Mouse (Mus musculus) heart, adult 9 months (tissue): Measurements from ENCODE around the gene Klhl23.

Experiments used
- DNase-seq, 2 experiments: peaks; one replicate each; pipeline ENCODE4 v3.0.0; 2022; ENCODE audit warnings: low spot score in 2 of 2

Gene Klhl23

DNA sequence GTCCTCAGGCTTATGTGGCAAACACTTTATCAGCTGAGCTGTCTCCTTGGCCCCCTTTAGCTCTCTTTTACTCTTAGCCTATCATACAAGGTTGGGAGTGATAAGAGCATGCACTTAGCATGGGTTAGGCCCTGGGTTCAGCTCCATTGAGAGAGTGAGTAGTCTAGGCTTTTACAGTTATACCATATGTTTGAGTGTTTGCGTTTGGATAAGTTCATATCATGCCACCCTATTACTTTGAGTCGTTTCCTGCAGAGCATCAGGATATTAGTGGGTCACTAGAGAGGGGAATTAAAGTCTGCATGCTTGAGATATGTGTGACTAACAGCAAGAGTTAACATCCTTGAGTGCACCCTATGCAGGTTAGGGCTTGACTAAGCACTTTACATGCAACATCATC is 7.9 kb downstream of the Klhl23 start:
- no peak for DNase-seq

DNA sequence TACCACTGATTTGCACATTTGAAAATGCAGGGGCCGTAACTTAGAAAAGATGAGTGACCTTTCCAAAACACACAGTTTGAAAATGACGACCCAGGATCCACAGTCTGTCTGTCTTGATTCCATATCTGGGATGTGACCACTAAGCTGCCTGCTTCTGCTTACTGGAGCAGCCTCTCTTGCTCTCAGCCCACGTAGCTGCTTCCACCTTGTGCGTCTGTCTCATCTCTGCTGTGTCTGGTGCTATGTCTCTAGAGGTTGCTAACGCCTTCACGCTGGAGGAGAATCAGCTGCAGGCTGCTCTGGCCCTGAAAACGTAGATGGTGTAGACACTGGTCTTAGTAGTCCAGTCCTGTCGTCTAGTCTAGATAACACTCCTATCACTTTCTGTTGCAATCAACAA is 8.4 kb downstream of the Klhl23 start:
- DNase-seq, result no peak

DNA sequence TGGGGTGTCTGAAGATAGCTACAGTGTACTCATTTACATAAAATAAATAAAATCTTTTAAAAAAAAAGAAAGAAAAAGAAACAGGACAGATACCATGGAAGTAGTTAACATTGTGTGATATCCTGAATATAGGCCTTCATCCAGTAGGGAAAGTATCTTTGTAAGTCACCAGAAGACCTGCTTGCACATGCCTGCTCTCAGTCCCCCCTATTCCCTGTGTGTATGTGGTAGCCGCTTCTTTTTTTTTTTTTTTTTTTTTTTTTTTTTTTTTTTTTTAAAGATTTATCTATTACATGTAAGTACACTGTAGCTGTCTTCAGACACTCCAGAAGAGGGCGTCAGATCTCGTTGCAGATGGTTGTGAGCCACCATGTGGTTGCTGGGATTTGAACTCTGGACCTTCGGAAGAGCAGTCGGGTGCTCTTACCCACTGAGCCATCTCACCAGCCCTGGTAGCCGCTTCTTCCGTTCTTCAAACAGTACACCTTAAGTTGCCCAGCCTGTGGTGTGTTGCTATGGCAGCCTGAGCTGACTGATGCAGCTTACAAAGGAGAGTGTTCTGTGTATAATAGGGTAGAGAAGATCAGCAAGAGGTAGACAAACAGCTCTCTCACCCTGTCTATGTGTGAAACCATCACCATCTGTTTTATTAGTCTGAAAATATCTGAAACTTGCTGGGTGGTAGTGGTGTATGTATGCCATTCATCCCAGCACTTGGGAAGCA is 15.7 kb downstream of the Klhl23 start:
- DNase-seq, result no peak

DNA sequence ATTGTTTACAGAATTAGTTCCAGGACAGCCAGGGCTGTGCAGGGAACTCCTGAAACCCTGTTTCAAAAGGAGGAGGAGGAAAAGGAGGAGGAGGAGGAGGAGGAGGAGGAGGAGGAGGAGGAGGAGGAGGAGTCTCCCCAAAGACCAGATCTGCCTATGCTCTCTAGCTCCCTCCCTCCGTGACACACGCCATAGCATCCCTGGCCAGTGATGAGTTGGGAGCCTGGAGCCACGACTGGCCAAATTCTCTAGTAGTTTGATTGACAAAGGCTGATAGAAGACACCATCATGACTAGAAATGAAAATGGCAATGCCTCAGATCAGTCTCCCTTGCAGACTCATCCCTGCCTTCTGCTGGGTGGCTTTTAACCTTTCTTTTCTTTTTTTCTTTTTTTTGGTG is 16.3 kb downstream of the Klhl23 start:
- no peak for DNase-seq

DNA sequence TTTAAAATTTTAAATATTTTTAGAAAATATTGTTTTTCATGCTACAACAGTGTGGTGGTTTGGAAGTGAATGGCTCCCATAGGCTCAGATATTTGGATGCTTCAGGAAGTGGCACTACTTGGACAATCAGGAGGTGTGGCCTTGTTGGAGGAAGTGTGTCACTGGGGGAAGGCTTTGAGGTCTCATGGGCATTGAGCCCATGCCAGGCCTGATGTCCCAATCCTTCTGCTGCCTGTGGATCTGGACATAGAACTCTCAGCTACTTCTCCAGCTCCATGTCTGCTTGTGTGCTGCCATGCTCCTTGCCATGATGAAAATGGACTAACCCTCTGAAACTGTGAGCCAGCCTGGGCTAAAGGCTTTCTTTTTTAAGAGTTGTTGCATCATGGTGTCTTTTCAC is 17.0 kb downstream of the Klhl23 start:
- DNase-seq, result no peak

DNA sequence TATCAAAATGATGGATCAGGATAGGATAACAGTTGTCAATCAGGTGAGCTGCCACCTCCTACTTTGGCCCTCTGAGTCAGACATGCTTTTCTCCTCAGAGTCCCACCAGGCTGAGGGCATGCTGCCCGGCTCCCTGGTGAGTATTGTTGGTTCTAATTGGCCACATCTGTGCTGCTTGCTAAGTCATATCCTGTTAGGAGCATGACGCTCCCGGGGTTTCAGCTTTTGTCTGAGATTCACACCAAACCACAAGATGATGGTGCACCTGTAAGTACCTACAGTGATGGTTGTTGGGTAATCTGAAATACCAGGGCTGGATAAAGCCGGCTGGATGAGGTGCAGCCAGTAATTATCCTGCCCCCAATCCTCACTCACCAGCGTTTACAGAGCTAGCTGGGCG is 18.5 kb downstream of the Klhl23 start:
- no peak for DNase-seq

GRCm38 (mm10) chr2:69849215-69849614 is 27.5 kb downstream of the Klhl23 start:
- peak in 1 of 2 experiments; percentile 8 for DNase-seq

GRCm38 (mm10) chr2:69851427-69852058 is 29.8 kb downstream of the Klhl23 start:
- DNase-seq, result no peak

- no peak for DNase-seq
These were observed 34.6 kb downstream of the Klhl23 start for GRCm38 (mm10) chr2:69856392-69856791.

DNA sequence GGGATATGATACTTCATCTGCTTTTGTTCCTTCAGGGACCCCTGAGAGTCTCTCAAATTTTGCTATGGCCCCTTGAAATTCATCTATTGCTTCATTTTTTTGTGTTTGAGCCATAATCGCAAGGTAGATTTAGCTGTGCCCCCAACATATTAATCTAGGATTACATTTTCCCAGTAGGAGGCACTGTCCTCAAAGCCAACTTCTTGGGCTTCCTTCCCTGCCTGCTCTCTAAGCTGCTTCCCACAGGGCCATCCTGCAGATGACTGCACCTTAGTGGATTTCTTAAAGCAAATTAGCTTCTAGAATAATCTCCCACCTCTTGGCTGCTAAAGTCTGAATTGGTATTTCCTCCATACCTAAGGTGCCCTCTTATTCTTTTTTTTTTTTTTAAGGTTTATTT is 36.1 kb downstream of the Klhl23 start:
- DNase-seq, result no peak

DNA sequence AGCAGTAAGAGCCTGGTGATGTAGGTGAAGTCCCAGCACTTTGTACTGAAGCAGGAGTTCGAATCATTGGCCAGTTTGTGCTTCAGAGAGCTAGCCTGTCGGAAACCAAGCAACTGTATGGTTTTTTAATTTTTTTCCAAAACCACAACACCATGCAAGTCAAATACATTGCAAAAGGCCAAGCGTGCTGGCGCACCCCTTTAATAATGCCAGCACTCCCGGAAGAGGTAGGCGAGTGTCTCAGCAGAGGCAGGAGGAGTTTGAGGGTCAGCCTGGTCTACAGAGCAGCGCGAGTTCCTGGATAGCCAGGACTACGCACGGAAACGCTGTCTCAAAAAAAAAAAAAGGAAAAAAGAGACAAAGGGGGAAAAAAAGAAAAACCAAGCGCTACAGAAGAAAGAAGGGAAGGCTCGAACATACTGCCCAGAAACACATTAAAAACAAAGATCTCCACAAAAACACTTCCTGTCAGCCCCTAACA is 39.3 kb downstream of the Klhl23 start:
- peak; percentile 14 to 19 for DNase-seq

GRCm38 (mm10) chr2:69861485-69862091 is 39.8 kb downstream of the Klhl23 start, which contains the start of gene Ssb:
Gene Ssb, plus strand, starts transcription at chr2:69861562.
- peak; percentile 92 for DNase-seq

- DNase-seq, result no peak
These were observed 40.4 kb downstream of the Klhl23 start for GRCm38 (mm10) chr2:69862117-69862657.

DNA sequence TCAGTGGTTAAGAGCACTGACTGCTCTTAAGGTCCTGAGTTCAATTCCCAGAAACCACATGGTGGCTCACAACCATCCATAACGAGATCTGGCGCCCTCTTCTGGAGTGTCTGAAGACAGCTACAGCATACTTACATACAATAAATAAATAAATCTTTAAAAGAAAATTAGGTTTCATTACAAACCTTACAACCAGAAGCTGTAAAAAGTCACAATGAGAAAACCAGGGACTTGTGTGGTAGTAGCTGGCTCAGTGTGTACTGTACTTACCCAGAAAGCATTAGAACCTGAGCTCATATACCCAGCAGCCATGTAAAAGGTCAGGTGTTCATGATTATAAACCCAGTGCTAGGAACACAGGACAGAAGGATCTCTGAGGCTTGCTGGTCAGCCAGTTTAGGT is 62.2 kb downstream of the Klhl23 start:
- DNase-seq, result no peak

DNA sequence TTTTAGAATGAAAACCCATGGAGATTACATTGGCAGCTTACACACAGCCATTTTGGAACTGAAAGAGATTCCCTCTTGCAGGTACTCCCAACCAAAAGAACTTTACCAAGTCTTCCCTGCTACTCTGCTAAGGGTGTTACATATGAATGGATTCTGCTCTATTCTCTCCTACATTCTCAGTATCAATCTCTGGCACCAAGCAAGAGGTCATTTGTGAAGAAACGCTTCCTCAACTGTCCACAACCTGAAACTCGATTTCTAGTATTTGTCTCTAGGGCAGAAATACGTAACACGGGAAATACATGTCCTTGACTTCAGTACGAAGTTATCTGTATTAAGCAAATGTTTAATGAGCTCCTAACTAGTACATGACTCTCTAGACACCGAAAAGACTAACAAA is 62.8 kb downstream of the Klhl23 start:
- DNase-seq, result no peak

- no peak for DNase-seq
These were observed 63.3 kb downstream of the Klhl23 start for GRCm38 (mm10) chr2:69885050-69885449.

DNA sequence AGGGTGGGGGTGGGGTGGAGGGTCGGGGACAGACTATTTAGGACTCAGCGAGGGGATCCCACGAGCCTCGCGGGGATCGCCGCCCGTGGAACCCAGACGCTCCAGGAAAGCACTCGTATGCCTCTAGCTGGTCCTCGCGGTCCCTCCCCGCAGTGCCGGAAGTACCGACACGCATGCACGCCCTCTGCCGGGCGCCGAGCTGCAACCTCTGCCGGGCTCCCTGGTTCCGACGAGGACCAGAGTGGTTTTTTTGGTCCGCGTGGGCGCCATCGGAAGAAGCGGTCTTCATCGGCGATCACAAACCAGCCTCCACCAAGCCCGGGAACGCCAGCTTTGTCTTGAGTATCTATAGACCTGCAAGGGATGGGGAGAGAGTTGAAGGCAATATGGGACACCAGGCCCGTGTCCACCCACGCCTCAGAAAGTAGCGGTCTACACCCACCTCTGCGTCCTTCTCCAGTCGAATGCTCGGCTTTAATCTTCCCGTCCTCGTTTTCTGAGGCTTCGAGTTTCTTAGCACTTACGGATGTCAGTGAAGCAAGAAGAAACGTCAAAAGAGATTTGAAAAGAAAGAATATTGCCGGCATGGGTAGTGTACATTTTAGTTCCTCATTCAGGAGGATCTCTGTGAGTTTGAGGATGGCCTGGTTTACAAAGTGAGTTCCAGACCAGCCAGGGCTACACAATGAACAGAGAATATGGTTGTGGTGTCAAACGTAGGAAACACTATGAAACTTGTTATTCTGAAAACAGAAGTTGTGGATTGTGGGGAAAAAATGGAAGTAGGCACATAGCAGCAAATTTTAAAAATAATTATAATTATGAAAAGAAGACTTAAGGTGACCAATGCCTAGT is 63.9 kb downstream of the Klhl23 start, which contains the start of gene Mettl5:
Mettl5 (minus strand) TSS at position 165 of the 855 bp plus-strand sequence.
- DNase-seq, result peak; percentile 79 to 85
